Mouse (Mus musculus) neural tube, embryonic 12.5 days (tissue): ENCODE results near the gene Alox12. TPM values are rescaled to one million over a fixed set of nuclear protein-coding genes. Genes with fewer than 3 reads are reported as not detected.
A peak's percentile ranks its signal among the peaks of the same experiment; 100 is the strongest.

Source experiments
- ATAC-seq: fragments of 200-750 bp; cut with Nextera tagmentation; 2 replicates; pipeline ENCODE4 v1.8.0; 2017; ENCODE audit warnings: low read depth, mild to moderate bottlenecking, moderate TSS enrichment, moderate library complexity; ENCODE audit not compliant: low FRiP score
- H3K27ac ChIP-seq: fragments of 300-500 bp; sonication (generic); 2 replicates; pipeline ENCODE4 v1.5.1; 2016
- H3K27me3 ChIP-seq: fragments of 300-500 bp; sonication (generic); replicated peaks from 2 replicates; pipeline ENCODE4 v1.6.1; 2016; ENCODE audit warnings: mild to moderate bottlenecking
- H3K36me3 ChIP-seq: fragments of 300-500 bp; sonication (generic); 2 replicates; pipeline ENCODE4 v1.6.1; 2016; ENCODE audit warnings: mild to moderate bottlenecking
- H3K4me1 ChIP-seq: fragments of 300-500 bp; sonication (generic); 2 replicates; pipeline ENCODE4 v1.6.1; 2016
- H3K4me2 ChIP-seq: fragments of 300-500 bp; sonication (generic); replicated peaks from 2 replicates; pipeline ENCODE4 v1.6.1; 2016; ENCODE audit warnings: mild to moderate bottlenecking
- H3K4me3 ChIP-seq: fragments of 300-500 bp; sonication (generic); 2 replicates; pipeline ENCODE4 v1.5.1; 2016
- H3K9ac ChIP-seq: fragments of 300-500 bp; sonication (generic); 2 replicates; pipeline ENCODE4 v1.6.1; 2016; ENCODE audit warnings: mild to moderate bottlenecking
- H3K9me3 ChIP-seq: fragments of 300-500 bp; sonication (generic); 2 replicates; pipeline ENCODE4 v1.6.1; 2016; ENCODE audit warnings: mild to moderate bottlenecking
- WGBS: fragments of 180-500 bp; shearing (Covaris S2); methylation state at CpG from one replicate; pipeline ENCODE4 v1.1.7; 2016; 5-methylcytosine and 5-hydroxymethylcytosine counted together
- polyA plus RNA-seq: library from polyadenylated mRNA; unstranded; fragments of >200 nt; fragmentation: Nextera tagmentation; extraction: Ambion mirVana; gene quantifications from 2 replicates; pipeline ENCODE4 v1.2.1, GENCODE M21; 2016

The Alox12 gene
- 2.8 and 3.0 TPM in 2 replicates for polyA plus RNA-seq

DNA sequence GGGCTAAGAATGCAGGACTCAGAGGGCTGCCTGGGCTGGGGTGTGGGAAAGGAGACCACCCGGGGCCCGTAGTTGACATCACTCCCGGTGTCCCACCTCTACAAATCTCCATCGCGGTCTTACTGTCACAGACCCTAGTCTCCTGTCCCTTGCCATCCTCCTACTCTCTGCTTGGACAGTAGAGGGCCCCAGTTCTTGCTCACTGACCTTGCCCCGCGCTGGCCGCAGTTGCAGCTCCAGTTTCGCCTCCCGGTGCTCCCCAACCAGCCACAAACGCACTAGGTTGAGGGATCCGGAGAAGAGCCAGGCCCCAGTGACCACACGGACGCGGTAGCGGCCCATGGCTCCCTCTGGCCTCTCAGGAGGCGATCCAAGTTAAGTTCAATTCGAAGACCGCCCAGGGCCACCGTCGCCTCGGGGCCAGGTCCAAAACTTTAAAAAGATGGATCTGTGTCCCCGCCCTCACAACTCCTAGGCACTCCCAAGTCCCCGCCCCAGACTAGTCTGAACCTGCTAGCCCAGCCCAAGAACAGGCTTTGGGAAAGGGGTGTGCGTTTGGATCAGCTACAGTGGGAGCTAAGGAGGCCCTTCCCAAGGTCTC, at the start of gene Alox12:
Alox12 (minus strand) TSS at position 423 of the 601 bp plus-strand sequence.
- Histone ChIP-seq H3K9ac (no peak within 1 kb of the TSS), H3K9me3 (no peaks in the 10 kb centered on the region), H3K4me3 (peak within 1 kb of the TSS; percentile 21; the same call in 1 of the 2 replicates), H3K4me2 (peak within 1 kb of the TSS; percentile 51), H3K27ac (no peak within 1 kb of the TSS), H3K27me3 (peaks cover 53% of the 10 kb centered on the region), H3K4me1 (peaks cover 10% of the 10 kb centered on the region), H3K36me3 (no peaks in the 10 kb centered on the region)
- ATAC-seq = no peak
- WGBS = under 1% methylated on average over 25 of the region's 25 CpGs

DNA sequence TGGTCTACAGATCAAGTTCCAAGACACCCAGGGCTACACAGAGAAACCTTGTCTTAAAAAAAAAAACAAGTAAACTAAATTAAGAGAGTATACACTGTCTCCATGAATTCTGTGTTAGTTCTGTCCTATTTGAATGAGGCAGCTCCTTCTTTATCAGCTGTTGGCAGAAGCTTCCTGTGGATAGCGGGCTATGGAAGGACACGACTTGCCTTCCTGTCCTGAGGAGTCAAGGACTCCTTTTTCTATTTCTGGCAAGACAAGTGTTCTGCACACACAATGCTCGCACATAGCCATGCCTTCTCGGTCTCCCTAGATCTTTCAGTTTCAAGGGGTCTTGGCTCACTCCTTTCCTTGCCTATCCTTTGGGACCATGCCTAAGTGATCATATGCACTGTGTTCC, 47.1 kb upstream of the Alox12 start:
- no peaks in the 10 kb centered on the region for H3K4me1 ChIP-seq
- H3K27ac ChIP-seq = no peak overlapping the region
- ATAC-seq = no peak
- peaks cover 6% of the 10 kb centered on the region; the same call in 1 of the 2 replicates for H3K9me3 ChIP-seq
- 88% methylated on average over 4 of the region's 4 CpGs for WGBS
- H3K36me3 ChIP-seq = no peaks in the 10 kb centered on the region
- H3K9ac ChIP-seq = no peak overlapping the region
- H3K4me2 ChIP-seq = no peak overlapping the region
- no peak overlapping the region for H3K4me3 ChIP-seq
- no peaks in the 10 kb centered on the region for H3K27me3 ChIP-seq

DNA sequence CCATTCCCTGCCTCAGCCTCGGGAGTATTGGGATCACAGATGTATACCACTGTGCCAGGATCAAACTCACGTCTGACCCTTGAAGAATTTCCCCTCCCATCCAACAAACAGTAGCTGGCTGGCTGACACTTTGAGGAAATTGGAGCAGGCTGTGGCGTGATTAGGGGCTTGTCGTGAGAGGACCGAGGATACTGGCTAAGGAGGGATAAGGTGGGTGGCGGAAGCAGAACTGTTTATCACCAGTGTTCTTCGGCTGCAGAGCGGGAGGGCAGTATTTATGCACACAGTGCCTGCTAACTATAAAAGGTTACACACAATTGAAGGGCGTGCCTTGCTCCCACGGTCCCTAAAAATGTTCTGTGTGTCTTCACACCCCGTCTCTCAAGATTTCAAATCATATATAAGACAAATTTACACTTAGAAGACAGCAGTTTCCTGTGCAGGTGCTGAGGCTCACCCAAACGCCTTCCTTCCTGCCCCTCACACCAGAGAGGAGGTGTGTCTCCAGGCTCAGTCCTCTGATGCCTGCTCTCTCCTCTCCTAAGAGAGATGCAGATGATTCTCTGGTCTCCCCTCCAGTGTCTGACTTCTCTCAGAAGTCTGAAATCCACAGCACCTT, 42.8 kb upstream of the Alox12 start:
- H3K4me2 ChIP-seq = no peak overlapping the region
- H3K36me3 ChIP-seq = no peaks in the 10 kb centered on the region
- H3K9me3 ChIP-seq = peaks cover 6% of the 10 kb centered on the region; the same call in 1 of the 2 replicates
- H3K4me1 ChIP-seq = no peaks in the 10 kb centered on the region
- no peak overlapping the region for H3K9ac ChIP-seq
- H3K4me3 ChIP-seq = no peak overlapping the region
- 68% methylated on average over 12 of the region's 12 CpGs for WGBS
- no peaks in the 10 kb centered on the region for H3K27me3 ChIP-seq
- H3K27ac ChIP-seq = no peak overlapping the region
- ATAC-seq = no peak

DNA sequence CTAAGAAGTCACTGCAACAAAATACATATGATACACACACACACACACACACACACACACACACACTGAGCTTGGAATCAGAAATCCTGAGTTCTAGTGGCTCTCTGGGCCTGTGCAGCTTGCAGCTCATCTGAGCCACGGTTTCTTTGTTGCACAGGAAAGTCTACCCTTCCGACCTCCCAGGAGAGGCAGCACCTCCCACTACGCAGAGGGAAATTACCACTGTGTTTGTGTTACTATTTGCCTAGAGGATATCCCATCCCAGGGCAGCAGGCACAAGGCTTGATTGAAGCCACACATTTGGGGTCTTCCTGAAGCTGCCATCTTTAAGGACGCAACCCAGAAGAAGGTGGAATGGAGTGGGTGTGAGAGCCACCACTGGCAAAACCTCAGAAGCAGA, 42.3 kb upstream of the Alox12 start:
- no peaks in the 10 kb centered on the region for H3K27me3 ChIP-seq
- H3K4me3 ChIP-seq = no peak overlapping the region
- H3K4me1 ChIP-seq = no peaks in the 10 kb centered on the region
- 60% methylated on average over 4 of the region's 4 CpGs for WGBS
- H3K9me3 ChIP-seq = peaks cover 6% of the 10 kb centered on the region; the same call in 1 of the 2 replicates
- H3K27ac ChIP-seq = no peak overlapping the region
- no peak overlapping the region for H3K4me2 ChIP-seq
- no peak overlapping the region for H3K9ac ChIP-seq
- no peak for ATAC-seq
- H3K36me3 ChIP-seq = no peaks in the 10 kb centered on the region

DNA sequence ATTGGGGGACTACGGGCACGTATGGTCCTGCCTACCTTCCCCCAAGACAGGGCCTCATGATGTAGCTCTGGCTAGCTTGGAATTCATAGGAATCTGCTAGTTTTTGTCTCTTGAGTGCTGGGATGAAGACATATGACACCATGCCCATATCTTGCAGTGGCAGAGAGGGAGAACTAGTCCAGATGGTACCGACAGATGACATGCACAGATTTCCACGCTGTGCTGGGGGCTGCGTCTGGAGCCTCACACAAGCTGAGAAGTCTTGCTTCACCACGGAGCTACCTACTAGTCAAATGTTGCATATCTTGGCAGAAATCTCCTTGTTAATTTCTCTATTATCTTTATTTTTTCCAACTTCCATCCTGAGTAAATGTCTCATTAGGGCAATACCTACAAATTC, 38.7 kb upstream of the Alox12 start:
- Histone ChIP-seq H3K4me2 (no peak overlapping the region), H3K4me3 (no peak overlapping the region), H3K36me3 (no peaks in the 10 kb centered on the region), H3K9ac (no peak overlapping the region), H3K27me3 (no peaks in the 10 kb centered on the region), H3K27ac (no peak overlapping the region), H3K9me3 (no peaks in the 10 kb centered on the region), H3K4me1 (no peaks in the 10 kb centered on the region)
- ATAC-seq = no peak
- WGBS = 90% methylated on average over 6 of the region's 6 CpGs

DNA sequence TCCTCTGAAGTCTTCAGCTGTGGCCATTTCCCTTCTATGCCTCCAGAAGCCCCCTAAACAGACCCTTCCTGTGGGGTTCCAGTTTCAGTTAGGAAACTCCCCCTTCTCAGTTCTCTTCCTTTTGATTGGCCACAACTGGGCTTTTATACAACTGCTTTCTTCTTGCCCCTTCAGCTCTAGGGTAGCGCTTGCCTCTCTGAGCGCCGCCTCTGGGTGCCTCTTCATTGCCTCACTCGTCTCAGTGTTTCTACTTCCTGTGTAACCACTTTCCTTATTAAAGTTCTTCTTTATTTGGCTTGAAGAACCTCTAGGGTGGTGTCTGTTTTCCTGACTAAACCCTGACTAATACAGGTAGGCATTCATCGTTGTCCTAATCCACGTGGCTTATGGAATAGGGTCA, 36.1 kb upstream of the Alox12 start:
- no peaks in the 10 kb centered on the region for H3K4me1 ChIP-seq
- no peak overlapping the region for H3K27ac ChIP-seq
- H3K4me3 ChIP-seq = no peak overlapping the region
- no peak overlapping the region for H3K9ac ChIP-seq
- WGBS = 88% methylated on average over 6 of the region's 6 CpGs
- no peaks in the 10 kb centered on the region for H3K27me3 ChIP-seq
- H3K9me3 ChIP-seq = no peaks in the 10 kb centered on the region
- no peak for ATAC-seq
- no peak overlapping the region for H3K4me2 ChIP-seq
- no peaks in the 10 kb centered on the region for H3K36me3 ChIP-seq

DNA sequence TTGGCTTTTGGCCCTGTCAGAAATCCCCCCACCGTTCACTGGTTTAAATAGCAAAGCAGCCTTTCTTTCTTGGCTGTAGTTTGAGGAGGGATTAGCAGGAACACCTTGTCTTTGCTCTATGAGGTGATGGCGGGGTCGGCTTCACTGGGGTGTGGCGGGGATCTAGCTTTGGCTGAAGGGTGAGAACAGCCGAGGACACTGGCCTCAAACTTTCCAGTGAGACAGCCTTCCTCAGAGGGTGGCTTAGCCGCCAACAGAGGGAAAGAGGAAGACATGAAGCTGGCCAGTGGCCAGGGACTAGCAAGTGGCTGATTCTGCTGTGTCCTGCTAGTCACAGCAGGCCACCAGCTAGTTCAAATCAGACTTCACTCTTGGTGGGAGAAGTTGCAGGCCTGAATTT, 34.1 kb upstream of the Alox12 start:
- H3K9me3 ChIP-seq = no peaks in the 10 kb centered on the region
- H3K4me3 ChIP-seq = no peak overlapping the region
- no peak overlapping the region for H3K4me2 ChIP-seq
- H3K36me3 ChIP-seq = no peaks in the 10 kb centered on the region
- WGBS = 46% methylated on average over 6 of the region's 6 CpGs
- no peak overlapping the region for H3K9ac ChIP-seq
- no peaks in the 10 kb centered on the region for H3K27me3 ChIP-seq
- H3K4me1 ChIP-seq = no peaks in the 10 kb centered on the region
- no peak overlapping the region for H3K27ac ChIP-seq
- no peak for ATAC-seq

DNA sequence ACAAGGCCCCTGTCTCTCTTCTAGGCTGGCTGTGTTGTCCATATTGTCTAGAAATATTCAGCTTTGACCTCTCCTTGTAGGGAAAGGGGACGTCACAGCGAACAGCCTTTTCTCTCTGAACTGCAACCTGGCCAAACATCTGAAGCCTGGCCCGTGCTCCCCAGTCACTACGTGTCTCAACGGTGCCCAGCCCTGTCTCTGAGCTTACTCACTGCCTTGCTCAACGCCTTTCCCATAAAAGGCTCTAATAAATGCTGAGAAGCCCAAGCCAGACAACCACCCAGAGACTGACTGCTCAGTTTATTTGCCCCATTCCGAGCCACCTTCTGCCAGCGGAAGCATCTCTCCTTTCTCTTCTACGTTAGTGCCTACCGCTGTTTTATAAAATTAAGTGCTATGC, 32.9 kb upstream of the Alox12 start:
- H3K9me3 ChIP-seq = no peaks in the 10 kb centered on the region
- no peak for ATAC-seq
- no peak overlapping the region for H3K27ac ChIP-seq
- WGBS = 84% methylated on average over 10 of the region's 10 CpGs
- no peak overlapping the region for H3K4me2 ChIP-seq
- H3K9ac ChIP-seq = no peak overlapping the region
- no peaks in the 10 kb centered on the region for H3K36me3 ChIP-seq
- H3K4me3 ChIP-seq = no peak overlapping the region
- H3K4me1 ChIP-seq = no peaks in the 10 kb centered on the region
- H3K27me3 ChIP-seq = no peaks in the 10 kb centered on the region

DNA sequence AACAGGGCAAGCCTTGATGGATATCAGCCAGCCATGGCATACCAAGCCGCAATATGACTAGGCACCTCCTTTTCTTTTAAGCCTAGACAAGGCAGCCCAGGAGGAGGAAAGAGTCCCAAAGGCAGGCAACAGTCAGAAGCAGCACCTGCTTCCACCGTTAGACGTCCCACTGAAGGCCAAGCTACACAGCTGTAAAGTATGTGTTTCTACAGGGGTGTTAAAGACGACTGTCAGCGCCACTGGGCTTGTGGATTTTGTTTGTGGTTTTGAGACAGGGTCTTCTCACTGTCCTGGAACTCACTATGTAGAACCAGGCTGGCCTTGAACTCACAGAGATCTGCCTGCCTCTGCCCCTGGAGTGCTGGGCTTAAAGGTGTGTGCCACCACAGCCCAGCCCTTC, 30.5 kb upstream of the Alox12 start:
- Histone ChIP-seq H3K36me3 (no peaks in the 10 kb centered on the region), H3K4me1 (no peaks in the 10 kb centered on the region), H3K27ac (no peak overlapping the region), H3K4me2 (no peak overlapping the region), H3K9ac (no peak overlapping the region), H3K9me3 (no peaks in the 10 kb centered on the region), H3K4me3 (no peak overlapping the region), H3K27me3 (no peaks in the 10 kb centered on the region)
- WGBS = 77% methylated on average over 5 of the region's 5 CpGs
- ATAC-seq = no peak

DNA sequence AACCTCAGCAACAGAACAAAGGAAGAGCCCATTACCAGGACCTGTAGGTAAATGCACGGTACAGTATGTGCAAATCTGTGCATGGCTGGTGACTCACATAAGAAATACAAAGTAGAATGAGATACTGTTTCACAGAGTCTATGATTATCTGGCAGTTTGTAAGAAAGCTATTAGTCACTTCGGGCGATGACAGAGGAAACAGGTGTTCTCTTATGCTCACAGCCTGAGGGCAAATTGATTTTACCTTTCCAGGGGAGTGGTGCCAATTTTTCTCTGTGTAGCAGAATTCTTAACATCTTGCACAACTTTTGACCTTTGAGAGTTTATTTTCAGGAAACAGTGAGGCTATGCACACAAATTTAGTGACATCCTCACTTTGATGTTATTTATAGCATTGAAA, 29.6 kb upstream of the Alox12 start:
- 91% methylated on average over 3 of the region's 3 CpGs for WGBS
- no peak overlapping the region for H3K9ac ChIP-seq
- no peaks in the 10 kb centered on the region for H3K9me3 ChIP-seq
- no peak overlapping the region for H3K27ac ChIP-seq
- no peak overlapping the region for H3K4me3 ChIP-seq
- H3K4me2 ChIP-seq = no peak overlapping the region
- ATAC-seq = no peak
- no peaks in the 10 kb centered on the region for H3K4me1 ChIP-seq
- no peaks in the 10 kb centered on the region for H3K36me3 ChIP-seq
- H3K27me3 ChIP-seq = no peaks in the 10 kb centered on the region

DNA sequence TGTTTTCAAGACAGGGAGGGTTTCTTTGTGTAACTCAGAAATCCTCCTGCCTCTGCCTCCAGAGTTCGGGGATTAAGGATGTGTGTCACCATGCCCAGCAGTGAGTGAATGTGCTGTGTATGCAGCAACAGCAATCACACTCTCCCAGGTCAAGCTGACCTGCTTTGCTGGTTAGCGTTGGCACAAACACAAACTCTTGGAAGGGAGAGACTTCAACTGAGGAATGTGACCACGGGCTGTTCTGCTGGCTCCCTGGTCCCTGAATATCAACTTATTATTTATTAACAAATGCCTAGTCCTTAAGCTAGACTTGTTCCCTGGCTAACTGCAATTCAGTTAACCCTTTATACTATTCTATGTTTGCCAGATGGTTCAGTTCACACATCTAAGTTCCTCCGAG, 28.5 kb upstream of the Alox12 start:
- Histone ChIP-seq H3K9me3 (no peaks in the 10 kb centered on the region), H3K27ac (no peak overlapping the region), H3K4me1 (no peaks in the 10 kb centered on the region), H3K4me3 (no peak overlapping the region), H3K36me3 (no peaks in the 10 kb centered on the region), H3K9ac (no peak overlapping the region), H3K27me3 (no peaks in the 10 kb centered on the region), H3K4me2 (no peak overlapping the region)
- no peak for ATAC-seq
- 89% methylated on average over 4 of the region's 4 CpGs for WGBS

DNA sequence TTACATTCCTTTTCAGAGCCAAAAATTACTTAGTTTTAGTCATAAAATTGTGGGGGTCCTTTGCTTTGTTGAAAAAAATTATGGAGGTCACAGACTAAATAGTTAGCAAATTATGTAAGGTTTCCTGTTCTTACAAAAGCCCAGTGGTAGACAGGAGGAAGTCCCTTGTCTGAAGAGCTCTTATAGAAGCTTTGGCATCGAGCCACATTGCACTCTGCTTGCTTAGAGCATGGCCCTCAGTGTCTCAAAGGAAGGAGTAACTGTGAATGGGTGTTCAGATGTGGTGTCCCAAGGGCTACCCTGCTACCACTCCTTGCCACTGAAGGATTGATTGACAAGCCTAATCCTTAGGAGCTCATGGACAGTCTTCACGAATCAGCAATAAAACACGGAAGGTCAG, 25.3 kb upstream of the Alox12 start:
- Histone ChIP-seq H3K36me3 (no peaks in the 10 kb centered on the region), H3K27ac (no peak overlapping the region), H3K4me1 (no peaks in the 10 kb centered on the region), H3K4me2 (no peak overlapping the region), H3K27me3 (no peaks in the 10 kb centered on the region), H3K9ac (no peak overlapping the region), H3K9me3 (no peaks in the 10 kb centered on the region), H3K4me3 (no peak overlapping the region)
- WGBS = 77% methylated on average over 3 of the region's 3 CpGs
- no peak for ATAC-seq

DNA sequence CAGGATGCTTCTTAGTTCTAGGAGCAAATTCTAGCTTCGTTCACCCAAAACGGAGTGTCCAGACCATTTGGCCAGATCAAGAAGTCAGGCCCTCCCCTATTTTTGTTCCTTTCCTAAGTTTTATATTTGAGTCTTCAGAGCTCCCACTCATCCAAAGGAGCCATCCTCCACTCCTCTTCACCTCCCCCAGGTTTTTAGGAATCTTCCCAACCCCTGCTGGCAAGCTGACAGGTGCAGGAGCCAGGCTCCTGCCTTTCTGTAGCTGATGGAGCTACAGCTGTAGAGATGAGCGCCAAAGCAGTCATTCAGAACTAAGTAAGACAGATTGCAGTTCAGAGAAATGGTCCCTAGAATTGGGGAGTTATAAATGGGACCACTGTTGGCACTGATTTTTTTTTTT, 23.8 kb upstream of the Alox12 start:
- H3K9me3 ChIP-seq = no peaks in the 10 kb centered on the region
- no peaks in the 10 kb centered on the region for H3K27me3 ChIP-seq
- H3K4me2 ChIP-seq = no peak overlapping the region
- no peaks in the 10 kb centered on the region for H3K36me3 ChIP-seq
- no peak overlapping the region for H3K27ac ChIP-seq
- H3K9ac ChIP-seq = no peak overlapping the region
- ATAC-seq = no peak
- H3K4me1 ChIP-seq = no peaks in the 10 kb centered on the region
- WGBS = 88% methylated on average over 3 of the region's 3 CpGs
- H3K4me3 ChIP-seq = no peak overlapping the region
